Mouse (Mus musculus) spleen, adult 2 months (tissue): Measurements from ENCODE around the gene Gna12. TPM values are rescaled to one million over a fixed set of nuclear protein-coding genes. Genes with fewer than 3 reads are reported as not detected.

Experiments
- DNase-seq, 2 experiments: peaks; one replicate each; pipeline versions ENCODE4 v3.0.0 to v3.0.0-alpha.2; 2012 to 2021; ENCODE audit warnings: low spot score in 2 of 2, low read depth in 1 of 2
- H3K27ac ChIP-seq: fragments of 200-500 bp; 2 replicates; pipeline ENCODE4 v1.5.1; 2012; ENCODE audit warnings: low read length, inconsistent platforms; ENCODE audit not compliant: insufficient read depth
- H3K27me3 ChIP-seq: fragments of 200-500 bp; 2 replicates; pipeline ENCODE4 v1.6.1; 2012; ENCODE audit warnings: mild to moderate bottlenecking, moderate library complexity, low read length, inconsistent platforms; ENCODE audit not compliant: control insufficient read depth, insufficient read depth
- H3K36me3 ChIP-seq: fragments of 200-500 bp; 2 replicates; pipeline ENCODE4 v1.6.1; 2012; ENCODE audit warnings: mild to moderate bottlenecking, low read length, inconsistent platforms; ENCODE audit not compliant: control insufficient read depth, insufficient read depth
- H3K4me1 ChIP-seq: fragments of 200-500 bp; 2 replicates; pipeline ENCODE4 v1.6.1; 2011; ENCODE audit warnings: inconsistent platforms; ENCODE audit not compliant: control insufficient read depth, insufficient read depth, insufficient read length
- H3K4me3 ChIP-seq: fragments of 200-500 bp; 2 replicates; pipeline ENCODE4 v1.5.1; 2011; ENCODE audit warnings: mild to moderate bottlenecking, inconsistent platforms; ENCODE audit not compliant: insufficient read depth, insufficient read length; ENCODE audit errors: extremely low read depth
- CTCF ChIP-seq: fragments of 200-500 bp; IDR thresholded peaks from 2 replicates; pipeline ENCODE4 v1.5.1; 2011; ENCODE audit warnings: mild to moderate bottlenecking, inconsistent platforms; ENCODE audit not compliant: insufficient read depth, insufficient read length, insufficient replicate concordance; ENCODE audit errors: extremely low read depth
- POLR2A ChIP-seq: fragments of 200-500 bp; IDR thresholded peaks from 2 replicates; pipeline ENCODE4 v1.6.1; 2011; ENCODE audit warnings: low read depth, low read length, inconsistent platforms
- WGBS: fragments of 180-500 bp; shearing (Covaris S2); methylation state at CpG from one replicate; pipeline ENCODE4 v1.1.7; 2018; 5-methylcytosine and 5-hydroxymethylcytosine counted together
- polyA plus RNA-seq: library from polyadenylated mRNA; depleted of rRNA; stranded (reverse); fragments of >200 nt; gene quantifications from 2 replicates; pipeline ENCODE4 v1.2.3, GENCODE M21; 2012

Gna12 gene
- polyA plus RNA-seq, 1 experiment, result 66.8 TPM

DNA sequence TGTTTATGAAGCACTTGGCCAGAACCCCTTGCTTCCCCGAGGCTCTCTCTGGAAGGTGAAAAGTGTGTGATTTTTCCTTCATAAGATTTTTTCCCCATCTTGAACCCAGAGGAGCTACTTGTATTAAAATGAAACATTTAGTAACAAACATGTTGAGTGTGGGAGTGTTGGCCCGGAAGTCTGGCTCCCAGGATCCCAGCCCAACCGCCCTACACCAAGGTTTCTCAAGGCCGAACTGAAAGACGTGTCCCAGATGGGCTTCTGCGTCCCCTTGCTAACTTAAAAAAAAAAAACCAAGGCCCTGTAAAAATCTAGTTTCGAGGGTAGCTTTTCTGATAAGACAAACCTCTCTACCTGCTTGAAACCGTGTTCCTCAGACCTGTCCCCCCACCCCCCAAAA is 2.3 kb downstream of the Gna12 start:
- TF ChIP-seq POLR2A, result no peak
- no peak for DNase-seq
- H3K4me1 ChIP-seq, result peaks cover 4% of the 10 kb centered on the region
- no peak overlapping the region for H3K4me3 ChIP-seq
- no peaks in the 10 kb centered on the region for H3K36me3 ChIP-seq
- H3K27ac ChIP-seq, result no peak overlapping the region
- 85% methylated on average over 8 of the region's 8 CpGs for WGBS
- no peaks in the 10 kb centered on the region for H3K27me3 ChIP-seq

DNA sequence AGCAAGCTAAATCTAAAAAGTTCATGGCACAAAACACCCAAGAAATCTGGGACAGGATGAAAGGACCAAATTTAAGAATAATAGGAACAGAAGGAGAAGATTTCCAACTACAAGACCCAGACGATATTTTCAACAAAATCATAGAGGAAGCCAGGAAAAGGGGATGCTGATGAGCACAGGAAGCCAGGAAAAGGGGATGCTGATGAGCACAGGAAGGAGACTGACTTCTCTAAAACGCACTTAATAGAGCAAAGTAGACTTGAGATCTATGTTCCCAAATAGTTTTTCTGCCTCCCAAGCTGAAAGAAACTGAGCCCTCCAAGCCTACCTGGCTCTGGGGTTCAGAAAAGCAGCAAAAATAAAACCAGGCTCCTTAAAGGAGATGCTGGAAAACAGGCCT is 2.8 kb downstream of the Gna12 start:
- Histone ChIP-seq H3K27ac (no peak overlapping the region), H3K4me1 (peaks cover 4% of the 10 kb centered on the region), H3K27me3 (no peaks in the 10 kb centered on the region), H3K36me3 (no peaks in the 10 kb centered on the region), H3K4me3 (no peak overlapping the region)
- TF ChIP-seq CTCF, result no peak
- 43% methylated on average over 2 of the region's 2 CpGs for WGBS
- no peak for DNase-seq

- H3K4me1 ChIP-seq, result peaks cover 4% of the 10 kb centered on the region
- no peaks in the 10 kb centered on the region for H3K36me3 ChIP-seq
- TF ChIP-seq POLR2A, result no peak
- no peak for TF ChIP-seq CTCF
- DNase-seq, result no peak
- H3K27ac ChIP-seq, result no peak overlapping the region
- no peaks in the 10 kb centered on the region for H3K27me3 ChIP-seq
- no peak overlapping the region for H3K4me3 ChIP-seq
- WGBS, result 87% methylated on average over 1 of the region's 1 CpGs
These were observed 3.4 kb downstream of the Gna12 start for GRCm38 (mm10) chr5:140826796-140827195.

GRCm38 (mm10) chr5:140826118-140826517 is 4.1 kb downstream of the Gna12 start:
- 100% methylated on average over 1 of the region's 1 CpGs for WGBS
- DNase-seq, result no peak
- H3K4me3 ChIP-seq, result no peak overlapping the region
- H3K27ac ChIP-seq, result no peak overlapping the region
- H3K36me3 ChIP-seq, result no peaks in the 10 kb centered on the region
- TF ChIP-seq CTCF, result no peak
- no peak for TF ChIP-seq POLR2A
- no peaks in the 10 kb centered on the region for H3K27me3 ChIP-seq
- H3K4me1 ChIP-seq, result peaks cover 4% of the 10 kb centered on the region

DNA sequence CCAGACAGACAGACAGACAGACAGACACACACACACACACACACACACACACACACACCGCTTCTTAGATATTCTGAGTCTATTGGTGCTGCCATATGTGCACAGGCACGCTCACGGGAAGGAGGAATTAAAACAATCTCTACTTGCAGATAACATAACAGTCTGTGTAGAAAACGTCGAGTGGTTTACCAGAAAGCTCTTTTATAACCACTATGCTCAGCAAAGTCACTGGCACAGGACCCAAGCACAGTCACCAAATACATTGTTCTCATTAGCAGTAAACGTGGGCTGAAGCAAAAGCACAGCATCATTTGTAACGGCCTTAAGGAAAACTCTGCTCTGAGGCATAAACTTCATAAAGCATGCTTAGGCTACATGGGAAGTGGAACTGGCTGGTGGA is 6.1 kb downstream of the Gna12 start:
- TF ChIP-seq CTCF (no peak), POLR2A (no peak)
- no peak overlapping the region for H3K27ac ChIP-seq
- H3K36me3 ChIP-seq, result no peaks in the 10 kb centered on the region
- no peak for DNase-seq
- no peaks in the 10 kb centered on the region; the same call in 1 of the 2 replicates for H3K4me1 ChIP-seq
- H3K4me3 ChIP-seq, result no peak overlapping the region
- H3K27me3 ChIP-seq, result no peaks in the 10 kb centered on the region
- WGBS, result 73% methylated on average over 7 of the region's 7 CpGs

DNA sequence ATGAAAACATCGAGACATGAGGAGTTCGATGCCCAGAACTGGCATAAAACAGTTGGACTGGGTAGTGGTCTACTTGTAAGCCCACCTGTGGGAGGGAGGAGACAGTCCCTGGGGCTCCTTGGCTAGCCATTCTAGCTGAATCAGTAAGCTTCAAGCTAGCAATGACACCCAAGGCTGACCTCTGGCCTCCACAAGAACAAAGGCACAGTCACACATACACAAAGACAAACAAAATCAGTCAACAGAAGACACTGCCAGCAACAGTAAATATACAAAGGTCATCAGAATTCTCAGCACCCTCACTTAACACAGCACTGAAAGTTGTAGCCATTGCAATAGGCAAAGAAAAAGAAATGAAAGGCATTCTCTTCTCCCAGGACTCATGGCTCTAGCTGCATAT is 6.8 kb downstream of the Gna12 start:
- 68% methylated on average over 2 of the region's 2 CpGs for WGBS
- H3K27me3 ChIP-seq, result no peaks in the 10 kb centered on the region
- H3K4me1 ChIP-seq, result no peaks in the 10 kb centered on the region; the same call in 1 of the 2 replicates
- no peak overlapping the region for H3K27ac ChIP-seq
- no peak for DNase-seq
- no peak overlapping the region for H3K4me3 ChIP-seq
- H3K36me3 ChIP-seq, result no peaks in the 10 kb centered on the region
- no peak for TF ChIP-seq POLR2A
- TF ChIP-seq CTCF, result no peak

DNA sequence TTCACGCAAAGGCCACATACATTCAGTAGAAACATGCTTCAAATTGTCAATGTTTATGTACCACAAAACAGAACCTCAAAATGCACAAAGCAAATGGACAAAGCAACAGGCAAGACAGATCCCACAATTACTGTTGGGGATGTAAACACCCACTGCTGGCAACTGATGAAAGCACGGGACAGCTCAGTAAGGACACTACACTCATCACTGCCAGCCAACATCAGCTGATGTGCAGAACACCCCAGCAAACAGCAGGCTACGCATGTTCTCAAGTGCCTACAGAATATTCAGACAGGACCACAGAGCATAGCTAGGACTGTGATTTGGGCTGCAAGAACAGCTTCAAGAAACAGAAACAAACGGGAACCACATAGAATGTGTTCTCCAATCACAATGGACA is 8.3 kb downstream of the Gna12 start:
- H3K4me1 ChIP-seq, result no peaks in the 10 kb centered on the region; the same call in 1 of the 2 replicates
- DNase-seq, result no peak
- TF ChIP-seq CTCF (no peak), POLR2A (no peak)
- no peaks in the 10 kb centered on the region for H3K27me3 ChIP-seq
- WGBS, result 89% methylated on average over 4 of the region's 4 CpGs
- H3K27ac ChIP-seq, result no peak overlapping the region
- no peaks in the 10 kb centered on the region for H3K36me3 ChIP-seq
- H3K4me3 ChIP-seq, result no peak overlapping the region
